Mouse (Mus musculus) layer of hippocampus, adult 18-20 months (tissue): ENCODE measurements at regions not wholly inside any gene's neighbourhood (a gene's known extent, or its start where the extent isn't known, plus 50 kb on each side); places are given as distances from the start of the nearest gene placed in this dataset.

ENCODE experiments used
- DNase-seq, 2 experiments: peaks; one replicate each; pipeline ENCODE4 v3.0.0; 2022; ENCODE audit warnings: low spot score in 2 of 2

GRCm38 (mm10) chr16:80196302-80196701 lies 1004.2 kb upstream of the Ncam2 start:
- no peak for DNase-seq

DNA sequence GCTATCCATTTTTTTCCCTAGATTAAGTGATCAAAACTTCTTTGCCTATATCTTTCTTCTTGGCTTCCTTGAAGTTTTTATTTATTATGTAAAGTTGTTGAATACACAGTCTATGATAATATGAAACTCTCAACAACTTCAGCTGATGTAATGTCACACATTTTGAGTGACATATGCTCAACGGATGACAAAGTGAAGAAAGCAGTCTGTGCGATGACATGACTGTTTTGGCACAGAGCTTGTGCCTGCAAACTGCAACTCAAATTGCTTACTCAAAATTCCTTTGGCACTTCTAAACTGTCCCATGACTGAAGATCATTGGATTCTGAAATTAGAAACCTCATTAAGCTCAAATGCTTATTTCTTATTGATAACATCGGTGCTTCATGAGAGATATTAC lies 997.7 kb upstream of the Ncam2 start:
- DNase-seq, result peak in 1 of 2 experiments; percentile 46

GRCm38 (mm10) chr16:80212769-80213168 lies 987.7 kb upstream of the Ncam2 start:
- DNase-seq, result no peak

DNA sequence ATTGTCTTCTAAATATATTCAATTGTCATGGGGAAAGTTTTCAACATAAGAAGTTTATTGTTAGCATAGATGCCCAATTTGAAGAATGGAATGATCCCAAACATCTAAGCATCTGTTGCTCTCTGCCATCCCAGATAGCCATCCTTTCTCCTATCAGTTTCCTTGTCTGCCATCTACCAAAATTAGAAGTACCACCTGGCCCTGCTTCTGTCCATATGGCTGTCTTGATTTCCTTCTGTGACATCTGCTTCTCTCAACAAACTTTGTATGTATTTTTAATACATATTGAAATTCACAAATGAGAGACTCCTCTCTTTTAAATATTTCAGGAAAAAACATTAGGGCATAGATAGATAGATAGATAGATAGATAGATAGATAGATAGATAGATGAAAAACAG lies 945.1 kb upstream of the Ncam2 start:
- DNase-seq, result peak; percentile 33 to 83

- peak in 1 of 2 experiments; percentile 5 for DNase-seq
These were observed 934.3 kb upstream of the Ncam2 start for GRCm38 (mm10) chr16:80266151-80266617.

GRCm38 (mm10) chr16:80272291-80273123 lies 928.0 kb upstream of the Ncam2 start:
- peak; percentile 59 to 86 for DNase-seq
